Mouse (Mus musculus) layer of hippocampus, postnatal 10 days (tissue): ENCODE results near the gene Trip11. TPM values are rescaled to one million over a fixed set of nuclear protein-coding genes. Genes with fewer than 3 reads are reported as not detected.
A peak's percentile ranks its signal among the peaks of the same experiment; 100 is the strongest.
"Not testable (repeated sequence)": the region's sequence is repeated elsewhere in the genome, so short reads cannot be mapped to it uniquely, and the experiment has no call there.

Experiments used
- DNase-seq, 2 experiments: peaks; one replicate each; pipeline ENCODE4 v3.0.0; 2021; ENCODE audit warnings: low spot score in 2 of 2
- long read RNA-seq: library from polyadenylated mRNA; stranded (forward); transcript quantifications from one replicate; pipeline ENCODE4 v2.0.0, GENCODE M21; 2023
- total RNA-seq, 2 experiments: library from RNA; stranded (reverse); gene quantifications; 2 replicates each; pipeline ENCODE4 v1.2.3; 2021

Gene Trip11
- total RNA-seq = 10 to 100 TPM; 25.0 to 25.9 TPM
- long read RNA-seq, partial matches to known transcripts = 1 of 5 reads
- long read RNA-seq, other reads (novel, unspliced or antisense) = 4 of 5 reads

GRCm38 (mm10) chr12:101912626-101913490 is at the start of gene Trip11:
Gene Trip11 (minus strand): TSS chr12:101913267.
- DNase-seq = peak; percentile 86 to 90

- not testable (repeated sequence) for DNase-seq
These were observed 46.1 kb upstream of the Trip11 start for GRCm38 (mm10) chr12:101958960-101959780.

- DNase-seq = no peak
These were observed 45.5 kb upstream of the Trip11 start for GRCm38 (mm10) chr12:101958556-101958955.

GRCm38 (mm10) chr12:101957942-101958544 is 45.0 kb upstream of the Trip11 start, which contains the start of gene Atxn3:
Gene Atxn3 (minus strand): TSS chr12:101958246.
- peak; percentile 96 to 98 for DNase-seq

- DNase-seq = no peak
These were observed 44.2 kb upstream of the Trip11 start for GRCm38 (mm10) chr12:101957079-101957941.

GRCm38 (mm10) chr12:101955821-101956220 is 42.8 kb upstream of the Trip11 start:
- DNase-seq = not testable (repeated sequence)

- DNase-seq = no peak
These were observed 35.7 kb upstream of the Trip11 start for GRCm38 (mm10) chr12:101948801-101949200.

GRCm38 (mm10) chr12:101947986-101948385 is 34.9 kb upstream of the Trip11 start:
- no peak for DNase-seq

GRCm38 (mm10) chr12:101937572-101937971 is 24.5 kb upstream of the Trip11 start:
- no peak for DNase-seq

GRCm38 (mm10) chr12:101935223-101935622 is 22.2 kb upstream of the Trip11 start:
- DNase-seq = no peak

- no peak for DNase-seq
These were observed 15.4 kb upstream of the Trip11 start for GRCm38 (mm10) chr12:101928423-101928822.

GRCm38 (mm10) chr12:101922313-101922712 is 9.2 kb upstream of the Trip11 start:
- no peak for DNase-seq

GRCm38 (mm10) chr12:101919847-101920246 is 6.8 kb upstream of the Trip11 start:
- no peak for DNase-seq

GRCm38 (mm10) chr12:101917165-101917564 is 4.1 kb upstream of the Trip11 start:
- DNase-seq = no peak

GRCm38 (mm10) chr12:101911346-101911745 is 1.7 kb downstream of the Trip11 start:
- no peak for DNase-seq

- no peak for DNase-seq
These were observed 2.7 kb downstream of the Trip11 start for GRCm38 (mm10) chr12:101910360-101910759.

- DNase-seq = no peak
These were observed 7.2 kb downstream of the Trip11 start for GRCm38 (mm10) chr12:101905817-101906216.

- no peak for DNase-seq
These were observed 8.2 kb downstream of the Trip11 start for GRCm38 (mm10) chr12:101904906-101905305.

GRCm38 (mm10) chr12:101904170-101904569 is 8.9 kb downstream of the Trip11 start:
- no peak for DNase-seq

GRCm38 (mm10) chr12:101899671-101900245 is 13.3 kb downstream of the Trip11 start:
- no peak for DNase-seq
